ENCODE assay signal across 20 mouse cellular contexts in the genomic region with DNA sequence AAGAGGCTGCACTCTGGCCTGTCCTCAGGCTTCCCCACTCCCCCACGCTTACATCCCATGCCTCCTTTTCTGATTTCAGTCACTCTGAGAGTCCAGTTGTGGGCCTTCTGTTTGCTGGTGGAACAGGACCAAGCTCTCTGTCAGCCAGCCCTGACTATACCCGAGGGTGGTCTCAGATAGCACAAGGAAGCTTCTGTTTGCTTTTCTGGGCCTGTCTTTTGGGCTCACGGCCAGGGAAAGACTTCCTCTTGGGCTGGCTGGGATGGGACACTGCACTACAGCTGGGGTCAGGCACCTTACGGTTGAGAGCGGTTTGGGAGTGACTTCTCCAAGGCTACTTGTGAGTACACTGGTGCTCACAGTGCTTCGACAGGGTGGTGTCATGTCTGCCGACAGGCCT. TPM values are rescaled to one million over a fixed set of nuclear protein-coding genes. Genes with fewer than 3 reads are reported as not detected.
A peak's percentile ranks its signal among the peaks of the same experiment; 100 is the strongest.
DNase-seq lines count a peak whose midpoint lies in the region; ATAC-seq and TF ChIP-seq lines count a peak whose summit lies in the region.
"Had no signal": no experiment of that assay in that cellular context is flagged by ENCODE, and none has a peak within 500 bp of the region (broad histone marks: within the 10 kb centered on the region; RNA-seq: fewer than 3 reads in every experiment).

No protein-coding gene starts in this region.

- H3K9me3 ChIP-seq in heart, embryonic 12.5 days (replicated peaks), result no peaks in the 10 kb centered on the region
- no peaks in the 10 kb centered on the region for H3K9me3 ChIP-seq in hindbrain, embryonic 15.5 days
- no peaks in the 10 kb centered on the region for H3K9me3 ChIP-seq in hindbrain, embryonic 14.5 days (ENCODE audit: control insufficient read depth, low read length)
- no peaks in the 10 kb centered on the region for H3K9me3 ChIP-seq in hindbrain, embryonic 16.5 days (ENCODE audit: control insufficient read depth, low read length)
- H3K9me3 ChIP-seq in lung, postnatal 0 days (ENCODE audit: low read length), result no peaks in the 10 kb centered on the region
- H3K9me3 ChIP-seq: forebrain, embryonic 15.5 days had no signal

- no peak overlapping the region for H3K4me2 ChIP-seq in heart, embryonic 12.5 days
- no peak overlapping the region for H3K4me2 ChIP-seq in hindbrain, embryonic 15.5 days
- H3K4me2 ChIP-seq in hindbrain, embryonic 14.5 days (replicated peaks), result no peak overlapping the region
- no peak overlapping the region for H3K4me2 ChIP-seq in hindbrain, embryonic 16.5 days (ENCODE audit: low read length)
- no peak overlapping the region for H3K4me2 ChIP-seq in lung, postnatal 0 days (replicated peaks; ENCODE audit: low read depth, low read length)
- H3K4me2 ChIP-seq: forebrain, embryonic 15.5 days had no signal

- DNase-seq in heart, adult 11 months, result no peak
- DNase-seq in hindbrain, embryonic 14.5 days (ENCODE audit: low spot score), result no peak
- DNase-seq in lung, postnatal 0 days (ENCODE audit: low spot score), result peak; percentile 34
- no peak for DNase-seq in layer of hippocampus, postnatal 36 days
- DNase-seq in frontal cortex, adult 2 months (ENCODE audit: extremely low spot score in 1 of 2, low spot score in 1 of 2), result no peak
- DNase-seq: adrenal gland, postnatal 25 days; cerebellum, postnatal 14 days; kidney, adult 2 months; kidney, postnatal 14 days; layer of hippocampus, adult 9-11 months; liver, postnatal 0 days; thymus, postnatal 25 days had no signal

- WGBS in heart, embryonic 12.5 days, result 63% methylated on average over 7 of the region's 7 CpGs
- 56% methylated on average over 7 of the region's 7 CpGs for WGBS in hindbrain, embryonic 15.5 days
- WGBS in hindbrain, embryonic 14.5 days, result 77% methylated on average over 7 of the region's 7 CpGs
- 71% methylated on average over 7 of the region's 7 CpGs for WGBS in hindbrain, embryonic 16.5 days
- WGBS in lung, postnatal 0 days, result 43% methylated on average over 7 of the region's 7 CpGs

- H3K4me3 ChIP-seq in heart, embryonic 12.5 days, result no peak overlapping the region
- no peak overlapping the region for H3K4me3 ChIP-seq in hindbrain, embryonic 15.5 days
- no peak overlapping the region for H3K4me3 ChIP-seq in hindbrain, embryonic 14.5 days (replicated peaks; ENCODE audit: low read length)
- no peak overlapping the region for H3K4me3 ChIP-seq in hindbrain, embryonic 16.5 days (ENCODE audit: low read length)
- H3K4me3 ChIP-seq in lung, postnatal 0 days (ENCODE audit: low read depth, low read length), result no peak overlapping the region
- H3K4me3 ChIP-seq: erythroblast, embryonic 14.5 days; forebrain, embryonic 15.5 days; midbrain, embryonic 10.5 days had no signal

- H3K27me3 ChIP-seq in heart, embryonic 12.5 days (replicated peaks), result no peaks in the 10 kb centered on the region
- H3K27me3 ChIP-seq in hindbrain, embryonic 15.5 days, result no peaks in the 10 kb centered on the region
- H3K27me3 ChIP-seq in hindbrain, embryonic 14.5 days (ENCODE audit: control insufficient read depth, insufficient read depth, low read length), result no peaks in the 10 kb centered on the region
- no peaks in the 10 kb centered on the region for H3K27me3 ChIP-seq in hindbrain, embryonic 16.5 days (replicated peaks; ENCODE audit: control insufficient read depth, insufficient read depth, low read length)
- no peaks in the 10 kb centered on the region for H3K27me3 ChIP-seq in lung, postnatal 0 days (replicated peaks; ENCODE audit: insufficient read depth, low read length)
- H3K27me3 ChIP-seq: forebrain, embryonic 15.5 days; Patski had no signal

- no peak overlapping the region for H3K27ac ChIP-seq in heart, embryonic 12.5 days (ENCODE audit: poor library complexity, severe bottlenecking)
- H3K27ac ChIP-seq in hindbrain, embryonic 15.5 days (replicated peaks), result no peak overlapping the region
- H3K27ac ChIP-seq in hindbrain, embryonic 14.5 days, result no peak overlapping the region
- H3K27ac ChIP-seq in hindbrain, embryonic 16.5 days (ENCODE audit: low read depth, low read length), result no peak overlapping the region
- no peak overlapping the region for H3K27ac ChIP-seq in lung, postnatal 0 days (ENCODE audit: low read length)
- H3K27ac ChIP-seq: forebrain, embryonic 15.5 days; midbrain, embryonic 10.5 days had no signal

- H3K4me1 ChIP-seq in heart, embryonic 12.5 days (replicated peaks), result peaks cover 16% of the 10 kb centered on the region
- peaks cover 10% of the 10 kb centered on the region; the same call in 1 of the 2 replicates for H3K4me1 ChIP-seq in hindbrain, embryonic 15.5 days (replicated peaks)
- H3K4me1 ChIP-seq in hindbrain, embryonic 14.5 days (replicated peaks; ENCODE audit: control insufficient read depth, insufficient read depth, low read length), result no peaks in the 10 kb centered on the region
- no peaks in the 10 kb centered on the region; the same call in 1 of the 2 replicates for H3K4me1 ChIP-seq in hindbrain, embryonic 16.5 days (ENCODE audit: control insufficient read depth, insufficient read depth, low read depth, low read length)
- H3K4me1 ChIP-seq in lung, postnatal 0 days (ENCODE audit: insufficient read depth, low read depth, low read length), result no peaks in the 10 kb centered on the region
- H3K4me1 ChIP-seq: forebrain, embryonic 15.5 days; midbrain, embryonic 10.5 days had no signal

- no peak for TF ChIP-seq EP300 in lung, postnatal 0 days (IDR thresholded peaks at IDR 0.05)

- H3K9ac ChIP-seq in heart, embryonic 12.5 days, result no peak overlapping the region
- H3K9ac ChIP-seq in hindbrain, embryonic 15.5 days, result no peak overlapping the region
- H3K9ac ChIP-seq in hindbrain, embryonic 14.5 days, result no peak overlapping the region
- no peak overlapping the region for H3K9ac ChIP-seq in hindbrain, embryonic 16.5 days (ENCODE audit: low read depth, low read length)
- no peak overlapping the region for H3K9ac ChIP-seq in lung, postnatal 0 days (replicated peaks; ENCODE audit: low read depth)
- H3K9ac ChIP-seq: forebrain, embryonic 15.5 days; liver, postnatal 0 days had no signal

- no peak for TF ChIP-seq CTCF in lung, postnatal 0 days (IDR thresholded peaks at IDR 0.05)

- H3K36me3 ChIP-seq in heart, embryonic 12.5 days, result peaks cover 81% of the 10 kb centered on the region
- H3K36me3 ChIP-seq in hindbrain, embryonic 15.5 days, result peaks cover 35% of the 10 kb centered on the region
- peaks cover 55% of the 10 kb centered on the region for H3K36me3 ChIP-seq in hindbrain, embryonic 14.5 days (replicated peaks; ENCODE audit: control insufficient read depth, insufficient read depth)
- peaks cover 24% of the 10 kb centered on the region for H3K36me3 ChIP-seq in hindbrain, embryonic 16.5 days (ENCODE audit: control insufficient read depth, insufficient read depth, low read length)
- H3K36me3 ChIP-seq in lung, postnatal 0 days (ENCODE audit: insufficient read depth, low read length), result peaks cover 40% of the 10 kb centered on the region

- peak; percentile 37 for ATAC-seq in heart, embryonic 12.5 days (ENCODE audit: insufficient number of reproducible peaks, low FRiP score)
- ATAC-seq in hindbrain, embryonic 15.5 days (ENCODE audit: low FRiP score, low read depth), result 0 out of 2 replicates have a peak, but pooled peaks have one; percentile 51
- no peak for ATAC-seq in hindbrain, embryonic 14.5 days (ENCODE audit: low FRiP score)
- peak; percentile 60 for ATAC-seq in hindbrain, embryonic 16.5 days
- peak; percentile 44 for ATAC-seq in lung, postnatal 0 days
- ATAC-seq: activated CD4-positive, CD25-positive, alpha-beta regulatory T cell, adult 4 months; forebrain, embryonic 15.5 days; liver, postnatal 0 days; Patski had no signal

RNA-seq across cellular contexts. Expression of a gene that starts 22.2 kb away (rescaled TPM):
- 69.7 and 78.8 TPM in 2 replicates for polyA plus RNA-seq in heart, embryonic 12.5 days (2016; fragmentation: Nextera tagmentation; extraction: Ambion mirVana)
- 78.4 and 81.6 TPM in 2 replicates for polyA plus RNA-seq in hindbrain, embryonic 15.5 days (2015; fragmentation: Nextera tagmentation; extraction: Ambion mirVana)
- 62.6 and 72.1 TPM in 2 replicates for polyA plus RNA-seq in hindbrain, embryonic 14.5 days (2014; fragmentation: Nextera tagmentation; extraction: Ambion mirVana)
- 75.3 and 81.1 TPM in 2 replicates for polyA plus RNA-seq in hindbrain, embryonic 16.5 days (2015; fragmentation: Nextera tagmentation; extraction: Ambion mirVana)
- polyA plus RNA-seq in lung, postnatal 0 days (2015; fragmentation: Nextera tagmentation; extraction: Ambion mirVana), result 92.2 and 99.7 TPM in 2 replicates
- 10 to 100 TPM; 52.6 to 57.5 TPM for total RNA-seq in layer of hippocampus, postnatal 36 days (2021)
- polyA plus RNA-seq in frontal cortex, adult 2 months (2012; rRNA removed), result 82.8 and 83.4 TPM in 2 replicates

RNA-seq across cellular contexts. Expression of a gene that starts 26.0 kb away (rescaled TPM):
- polyA plus RNA-seq in heart, embryonic 12.5 days (2016; fragmentation: Nextera tagmentation; extraction: Ambion mirVana), result 16.1 and 17.0 TPM in 2 replicates
- 36.9 and 37.5 TPM in 2 replicates for polyA plus RNA-seq in hindbrain, embryonic 15.5 days (2015; fragmentation: Nextera tagmentation; extraction: Ambion mirVana)
- polyA plus RNA-seq in hindbrain, embryonic 14.5 days (2014; fragmentation: Nextera tagmentation; extraction: Ambion mirVana), result 21.8 and 26.4 TPM in 2 replicates
- polyA plus RNA-seq in hindbrain, embryonic 16.5 days (2015; fragmentation: Nextera tagmentation; extraction: Ambion mirVana), result 41.9 and 44.2 TPM in 2 replicates
- polyA plus RNA-seq in lung, postnatal 0 days (2015; fragmentation: Nextera tagmentation; extraction: Ambion mirVana), result 27.4 and 29.4 TPM in 2 replicates
- total RNA-seq in layer of hippocampus, postnatal 36 days (2021), result 10 to 100 TPM; 34.1 to 36.2 TPM
- polyA plus RNA-seq in frontal cortex, adult 2 months (2012; rRNA removed), result 43.2 and 45.3 TPM in 2 replicates

RNA-seq across cellular contexts. Expression of a gene that starts 42.5 kb away (rescaled TPM):
- 1.6 and 1.7 TPM in 2 replicates for polyA plus RNA-seq in heart, embryonic 12.5 days (2016; fragmentation: Nextera tagmentation; extraction: Ambion mirVana)
- 21.5 and 23.5 TPM in 2 replicates for polyA plus RNA-seq in hindbrain, embryonic 15.5 days (2015; fragmentation: Nextera tagmentation; extraction: Ambion mirVana)
- polyA plus RNA-seq in hindbrain, embryonic 14.5 days (2014; fragmentation: Nextera tagmentation; extraction: Ambion mirVana), result 13.2 and 14.5 TPM in 2 replicates
- polyA plus RNA-seq in hindbrain, embryonic 16.5 days (2015; fragmentation: Nextera tagmentation; extraction: Ambion mirVana), result 27.2 and 28.1 TPM in 2 replicates
- 2.6 and 3.1 TPM in 2 replicates for polyA plus RNA-seq in lung, postnatal 0 days (2015; fragmentation: Nextera tagmentation; extraction: Ambion mirVana)
- 10 to 100 TPM; 27.2 to 30.7 TPM for total RNA-seq in layer of hippocampus, postnatal 36 days (2021)
- 30.2 and 33.3 TPM in 2 replicates for polyA plus RNA-seq in frontal cortex, adult 2 months (2012; rRNA removed)
